Mouse (Mus musculus) CH12.LX (cell line): Measurements from ENCODE around the gene Gm20388. TPM values are rescaled to one million over a fixed set of nuclear protein-coding genes. Genes with fewer than 3 reads are reported as not detected.

Experiments
- DNase-seq: peaks from one replicate; pipeline ENCODE4 v3.0.0-alpha.2; 2013; ENCODE audit errors: extremely low read depth
- H3K27ac ChIP-seq: 2 replicates; pipeline ENCODE4 v1.5.1; 2012; ENCODE audit warnings: low read depth, mild to moderate bottlenecking, control low read depth, moderate library complexity; ENCODE audit not compliant: insufficient read depth
- H3K27me3 ChIP-seq: replicated peaks from 2 replicates; pipeline ENCODE3; 2012; ENCODE audit warnings: inconsistent platforms
- H3K36me3 ChIP-seq, 2 experiments: replicated peaks in 1 of 2; 2 replicates each; pipeline versions ENCODE3 to v1.6.1; 2012; ENCODE audit warnings: inconsistent platforms in 1 of 2, low read length in 1 of 2, mild to moderate bottlenecking in 1 of 2, mixed read lengths in 1 of 2, moderate library complexity in 1 of 2; ENCODE audit not compliant: control insufficient read depth in 1 of 2, insufficient read depth in 1 of 2
- H3K4me1 ChIP-seq, 2 experiments: 2 replicates each; pipeline ENCODE4 v1.6.1; 2012; ENCODE audit warnings: inconsistent platforms in 1 of 2, moderate library complexity in 1 of 2; ENCODE audit not compliant: insufficient read depth in 2 of 2, control insufficient read depth in 1 of 2
- H3K4me2 ChIP-seq: 2 replicates; pipeline ENCODE4 v1.6.1; 2012; ENCODE audit warnings: low read depth, mild to moderate bottlenecking, control low read depth; ENCODE audit not compliant: poor library complexity, insufficient read depth, severe bottlenecking
- H3K4me3 ChIP-seq, 3 experiments: fragments of 150-350 bp in 1 of 3; sonication (generic) in 1 of 3; replicated peaks in 1 of 3; 2 replicates each; pipeline versions ENCODE3 to v1.5.1; 2011 to 2012; ENCODE audit warnings: low read depth in 2 of 3, low read length in 2 of 3, mild to moderate bottlenecking in 2 of 3, moderate library complexity in 2 of 3, control low read depth in 1 of 3, improper control_type of control experiment in 1 of 3, inconsistent platforms in 1 of 3, mixed read lengths in 1 of 3; ENCODE audit not compliant: poor library complexity in 1 of 3
- H3K79me2 ChIP-seq: replicated peaks from 2 replicates; pipeline ENCODE4 v1.6.1; 2012; ENCODE audit warnings: mild to moderate bottlenecking, moderate library complexity; ENCODE audit not compliant: control insufficient read depth, poor library complexity, insufficient read depth, severe bottlenecking; ENCODE audit errors: extremely low read depth
- H3K9ac ChIP-seq: 2 replicates; pipeline ENCODE4 v1.6.1; 2012; ENCODE audit warnings: low read depth, mild to moderate bottlenecking, control low read depth, moderate library complexity; ENCODE audit not compliant: insufficient read depth
- H3K9me3 ChIP-seq: replicated peaks from 2 replicates; pipeline ENCODE3; 2012; ENCODE audit warnings: low read length, inconsistent platforms, mixed read lengths
- BHLHE40 ChIP-seq: IDR thresholded peaks from 2 replicates; pipeline ENCODE4 v1.6.1; 2011; ENCODE audit warnings: mild to moderate bottlenecking, low read depth, low read length, improper control_type of control experiment
- CHD2 ChIP-seq: IDR thresholded peaks from 2 replicates; pipeline ENCODE4 v1.6.1; 2011; ENCODE audit warnings: low read length, improper control_type of control experiment
- CTCF ChIP-seq, 2 experiments: IDR thresholded peaks in 1 of 2; conservative IDR thresholded peaks in 1 of 2; 2 replicates each; pipeline ENCODE4 v1.5.1; 2011 to 2012; ENCODE audit warnings: low read depth in 2 of 2, low read length in 2 of 2, improper control_type of control experiment in 1 of 2, inconsistent platforms in 1 of 2, mild to moderate bottlenecking in 1 of 2, moderate library complexity in 1 of 2
- E2F4 ChIP-seq: IDR thresholded peaks from 2 replicates; pipeline ENCODE4 v1.6.1; 2011; ENCODE audit warnings: low read depth, low read length, improper control_type of control experiment; ENCODE audit not compliant: insufficient replicate concordance
- ELF1 ChIP-seq: IDR thresholded peaks from 2 replicates; pipeline ENCODE4 v1.6.1; 2014; ENCODE audit warnings: low read depth, mild to moderate bottlenecking, inconsistent platforms, low read length, improper control_type of control experiment
- EP300 ChIP-seq: IDR thresholded peaks from 2 replicates; pipeline ENCODE4 v1.6.1; 2011; ENCODE audit warnings: low read length, improper control_type of control experiment
- ETS1 ChIP-seq: conservative IDR thresholded peaks from 2 replicates; pipeline ENCODE4 v1.6.1; 2012; ENCODE audit warnings: low read depth, mild to moderate bottlenecking, inconsistent platforms, low read length, improper control_type of control experiment, moderate library complexity
- IRF4 ChIP-seq: IDR thresholded peaks from 2 replicates; pipeline ENCODE4 v1.6.1; 2014; ENCODE audit warnings: low read depth, mild to moderate bottlenecking, inconsistent platforms, low read length, improper control_type of control experiment
- KAT2A ChIP-seq: IDR thresholded peaks from 2 replicates; pipeline ENCODE4 v1.6.1; 2012; ENCODE audit warnings: low read length, improper control_type of control experiment, inconsistent platforms; ENCODE audit not compliant: insufficient replicate concordance
- MAX ChIP-seq: IDR thresholded peaks from 2 replicates; pipeline ENCODE4 v1.6.1; 2011; ENCODE audit warnings: low read length, improper control_type of control experiment
- MEF2A ChIP-seq: IDR thresholded peaks from 2 replicates; pipeline ENCODE4 v1.6.1; 2014; ENCODE audit warnings: low read depth, mild to moderate bottlenecking, inconsistent platforms, low read length, improper control_type of control experiment, borderline replicate concordance
- MXI1 ChIP-seq: IDR thresholded peaks from 2 replicates; pipeline ENCODE4 v1.6.1; 2011; ENCODE audit warnings: mild to moderate bottlenecking, low read depth, low read length, improper control_type of control experiment
- MYC ChIP-seq: IDR thresholded peaks from 2 replicates; pipeline ENCODE4 v1.6.1; 2011; ENCODE audit warnings: low read depth, mild to moderate bottlenecking, improper control_type of control experiment, low read length
- NELFE ChIP-seq: IDR thresholded peaks from 2 replicates; pipeline ENCODE4 v1.6.1; 2011; ENCODE audit warnings: low read depth, low read length, improper control_type of control experiment
- NRF1 ChIP-seq: IDR thresholded peaks from 2 replicates; pipeline ENCODE4 v1.6.1; 2014; ENCODE audit warnings: low read depth, mild to moderate bottlenecking, inconsistent platforms, low read length, improper control_type of control experiment, moderate library complexity
- PAX5 ChIP-seq: IDR thresholded peaks from 2 replicates; pipeline ENCODE4 v1.6.1; 2012; ENCODE audit warnings: low read length, inconsistent platforms, mixed read lengths
- RAD21 ChIP-seq: IDR thresholded peaks from 2 replicates; pipeline ENCODE4 v1.6.1; 2011; ENCODE audit warnings: low read depth, mild to moderate bottlenecking, low read length, improper control_type of control experiment, moderate library complexity
- RCOR1 ChIP-seq: conservative IDR thresholded peaks from 2 replicates; pipeline ENCODE4 v1.6.1; 2012; ENCODE audit warnings: low read depth, mild to moderate bottlenecking, inconsistent platforms, low read length, improper control_type of control experiment
- SIN3A ChIP-seq: IDR thresholded peaks from 2 replicates; pipeline ENCODE4 v1.6.1; 2012; ENCODE audit warnings: low read length, improper control_type of control experiment, inconsistent platforms
- TBP ChIP-seq: conservative IDR thresholded peaks from 2 replicates; pipeline ENCODE4 v1.6.1; 2011; ENCODE audit warnings: low read depth, low read length, improper control_type of control experiment
- TCF12 ChIP-seq: IDR thresholded peaks from 2 replicates; pipeline ENCODE4 v1.6.1; 2014; ENCODE audit warnings: low read depth, mild to moderate bottlenecking, inconsistent platforms, low read length, improper control_type of control experiment
- UBTF ChIP-seq: IDR thresholded peaks from 2 replicates; pipeline ENCODE4 v1.6.1; 2012; ENCODE audit warnings: low read depth, mild to moderate bottlenecking, inconsistent platforms, low read length, improper control_type of control experiment, moderate library complexity
- USF1 ChIP-seq: IDR thresholded peaks from 2 replicates; pipeline ENCODE4 v1.6.1; 2014; ENCODE audit warnings: low read depth, mild to moderate bottlenecking, inconsistent platforms, low read length, improper control_type of control experiment
- ZC3H11A ChIP-seq: IDR thresholded peaks from 2 replicates; pipeline ENCODE4 v1.6.1; 2012; ENCODE audit warnings: low read depth, mild to moderate bottlenecking, inconsistent platforms, low read length, improper control_type of control experiment
- ZMIZ1 ChIP-seq: IDR thresholded peaks from 2 replicates; pipeline ENCODE4 v1.6.1; 2012; ENCODE audit warnings: low read depth, mild to moderate bottlenecking, inconsistent platforms, low read length, improper control_type of control experiment
- ZNF384 ChIP-seq: IDR thresholded peaks from 2 replicates; pipeline ENCODE4 v1.6.1; 2012; ENCODE audit warnings: low read depth, low read length, improper control_type of control experiment, inconsistent platforms
- dilution Hi-C: fragments of 300-500 bp; cut with MboI; formaldehyde crosslinking; loops from 2 replicates; pipeline ENCODE4 v1.14.3; 2020; ENCODE audit warnings: low sequenced_read_pairs; ENCODE audit not compliant: extremely low pct_unique_long_range_greater_than_20kb, extremely low pct_ligation_motif_present
- in situ Hi-C: fragments of 300-500 bp; cut with MboI; formaldehyde crosslinking; loops from 3 replicates; pipeline ENCODE4 v1.14.3; 2019; ENCODE audit warnings: low sequenced_read_pairs, low pct_ligation_motif_present, low pct_unique_long_range_greater_than_20kb, mixed read lengths
- polyA plus RNA-seq: library from polyadenylated mRNA; unstranded; fragments of >175 nt; gene quantifications from 2 replicates; pipeline ENCODE4 v1.2.1, GENCODE M21; 2012; ENCODE audit warnings: low read depth; ENCODE audit not compliant: insufficient read length
- total RNA-seq, 2 experiments: library from RNA; depleted of rRNA; stranded (reverse); fragments of 300-350 nt in 1 of 2; fragments of >200 nt in 1 of 2; gene quantifications; 2 replicates each; pipeline ENCODE4 v1.2.3; 2012 to 2014

The Gm20388 gene
- total and polyA plus RNA-seq, 3 experiments = 14.8 to 26.3 (median 22.2) TPM

GRCm38 (mm10) chr8:124272792-124273191 lies 4362.2 kb downstream of the Gm20388 start:
- no peak overlapping the region for H3K4me2 ChIP-seq
- no peaks in the 10 kb centered on the region for H3K27me3 ChIP-seq
- dilution Hi-C loops (no loop called here), in situ Hi-C loops (no loop called here)
- H3K4me3 ChIP-seq = peak overlapping the region in 1 of 3 experiments; percentile 11
- TF ChIP-seq TBP = no peak
- TF ChIP-seq PAX5 = no peak
- TF ChIP-seq NRF1 = no peak
- TF ChIP-seq MEF2A = no peak
- TF ChIP-seq UBTF = no peak
- TF ChIP-seq RAD21 = no peak
- no peak for TF ChIP-seq ZC3H11A
- no peak for TF ChIP-seq NELFE
- peaks cover 54 to 84% of the 10 kb centered on the region in 2 experiments for H3K4me1 ChIP-seq
- H3K9ac ChIP-seq = no peak overlapping the region
- DNase-seq = no peak
- peaks cover 12% of the 10 kb centered on the region for H3K9me3 ChIP-seq
- peak overlapping the region; percentile 57 for H3K27ac ChIP-seq
- peaks cover 5% of the 10 kb centered on the region; the same call in 1 of the 2 replicates for H3K79me2 ChIP-seq
- peaks cover 3 to 27% of the 10 kb centered on the region in 2 experiments for H3K36me3 ChIP-seq

GRCm38 (mm10) chr8:124273606-124274218 lies 4363.1 kb downstream of the Gm20388 start:
- Histone ChIP-seq H3K9ac (no peak overlapping the region), H3K36me3 (peaks cover 3 to 30% of the 10 kb centered on the region in 2 experiments), H3K4me2 (no peak overlapping the region), H3K9me3 (peaks cover 10% of the 10 kb centered on the region), H3K79me2 (peaks cover 7% of the 10 kb centered on the region; the same call in 1 of the 2 replicates), H3K27me3 (no peaks in the 10 kb centered on the region), H3K4me1 (peaks cover 62 to 84% of the 10 kb centered on the region in 2 experiments), H3K4me3 (peak overlapping the region in 1 of 3 experiments; percentile 3), H3K27ac (peak overlapping the region; percentile 57)
- DNase-seq = peak; percentile 79
- TF ChIP-seq EP300 = peak; percentile 73
- peak; percentile 40; the same call in 1 of the 2 replicates for TF ChIP-seq SIN3A
- no peak for TF ChIP-seq RCOR1
- no peak for TF ChIP-seq ZMIZ1
- no peak for TF ChIP-seq PAX5
- no peak for TF ChIP-seq KAT2A
- TF ChIP-seq ZC3H11A = no peak
- TF ChIP-seq BHLHE40 = peak; percentile 84
- TF ChIP-seq USF1 = no peak
- TF ChIP-seq MEF2A = peak; percentile 60; the same call in 1 of the 2 replicates
- TF ChIP-seq CTCF (conservative IDR thresholded peaks at IDR 0.05 in 1 of 2, IDR thresholded peaks at IDR 0.05 in 1 of 2; ENCODE audit: low read depth in 2 of 2, low read length in 2 of 2) = no peak
- no peak for TF ChIP-seq ZNF384
- no peak for TF ChIP-seq NELFE
- TF ChIP-seq RAD21 = no peak; the same call in 1 of the 2 replicates
- TF ChIP-seq ETS1 = peak; percentile 83
- peak; percentile 55; the same call in 1 of the 2 replicates for TF ChIP-seq MXI1
- peak; percentile 15; the same call in 1 of the 2 replicates for TF ChIP-seq MYC
- TF ChIP-seq ELF1 = peak; percentile 83
- TF ChIP-seq MAX = peak; percentile 63; the same call in 1 of the 2 replicates
- TF ChIP-seq IRF4 = peak; percentile 88
- TF ChIP-seq UBTF = no peak
- no peak for TF ChIP-seq E2F4
- TF ChIP-seq TBP = no peak
- peak; percentile 51; the same call in 1 of the 2 replicates for TF ChIP-seq CHD2
- TF ChIP-seq TCF12 = peak; percentile 97
- in situ Hi-C loops (no loop called here), dilution Hi-C loops (no loop called here)
